Mouse (Mus musculus): ENCODE results near the gene Serp1. TPM values are rescaled to one million over a fixed set of nuclear protein-coding genes. Genes with fewer than 3 reads are reported as not detected.

The Serp1 gene
- polyA plus RNA-seq (2012; rRNA removed; ENCODE audit: low replicate concordance), result 22.5 and 49.4 TPM in 2 replicates

DNA sequence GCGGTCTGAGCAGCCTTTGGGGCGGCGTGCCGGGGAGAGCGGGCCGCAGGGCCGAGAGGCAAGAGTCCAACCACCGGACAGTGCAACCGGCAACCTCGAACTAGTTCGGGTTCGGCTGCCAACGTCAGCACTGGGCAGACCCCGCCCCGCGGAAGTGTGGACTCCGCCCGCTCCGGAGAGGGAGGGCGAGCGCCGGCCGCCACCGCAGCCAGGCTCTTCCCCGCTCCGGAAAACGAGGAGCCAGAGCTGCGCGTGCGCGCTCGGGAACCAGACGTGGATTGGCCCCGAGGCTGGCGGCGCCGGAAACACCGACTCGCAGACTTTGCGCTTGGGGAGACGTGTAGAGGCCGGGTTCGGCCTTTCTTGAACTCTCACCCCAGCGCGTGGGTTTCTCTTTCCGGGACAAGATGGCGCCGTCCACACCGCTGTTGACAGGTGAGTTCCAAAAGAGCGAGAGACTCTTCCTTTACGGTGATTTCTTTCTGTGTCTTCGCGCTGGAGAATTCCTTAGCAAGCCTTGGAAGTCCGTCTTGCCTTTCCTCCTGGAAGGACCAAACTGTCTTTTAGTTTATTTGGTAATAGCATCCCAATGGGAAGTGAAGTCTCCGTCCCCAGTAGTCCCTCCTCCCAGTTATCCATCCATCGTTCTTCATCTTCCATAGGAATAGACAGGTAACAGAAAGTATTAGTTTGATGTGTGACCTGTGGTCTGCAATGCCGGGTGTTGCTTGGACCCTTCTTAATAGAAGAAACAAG is at the start of gene Serp1, which contains the start of gene Eif2a:
Gene Serp1, minus strand, starts transcription at position 241 of the 756 bp plus-strand sequence.
Gene Eif2a, plus strand, starts transcription at position 170 of the 756 bp plus-strand sequence.

Other genes starting within 250 kb of the Serp1 start
- 18.3 and 23.3 TPM in 2 replicates for gene Tsc22d2, start 111.2 kb downstream of the Serp1 start, polyA plus RNA-seq (2012; rRNA removed; ENCODE audit: low replicate concordance)
- gene Eif2a, start 71 bp downstream of the Serp1 start, polyA plus RNA-seq (2012; rRNA removed; ENCODE audit: low replicate concordance), result 14.0 and 21.7 TPM in 2 replicates
- gene Selenot, start 50.7 kb upstream of the Serp1 start, polyA plus RNA-seq (2012; rRNA removed; ENCODE audit: low replicate concordance), result 53.1 and 53.5 TPM in 2 replicates
- gene Erich6, start 111.3 kb upstream of the Serp1 start, polyA plus RNA-seq (2012; rRNA removed; ENCODE audit: low replicate concordance), result 0.06 and 0.16 TPM in 2 replicates
- 6.9 and 14.5 TPM in 2 replicates for gene Siah2, start 166.5 kb upstream of the Serp1 start, polyA plus RNA-seq (2012; rRNA removed; ENCODE audit: low replicate concordance)

Measured in subcutaneous adipose tissue, adult 2 months (tissue).